Mouse (Mus musculus) MEL (cell line): Measurements from ENCODE around the gene Trappc10. TPM values are rescaled to one million over a fixed set of nuclear protein-coding genes. Genes with fewer than 3 reads are reported as not detected.

Source experiments
- DNase-seq: peaks from one replicate; pipeline ENCODE4 v3.0.0; 2011; ENCODE audit warnings: low read depth, low spot score
- H3K27ac ChIP-seq: 2 replicates; pipeline ENCODE4 v1.5.1; 2012; ENCODE audit warnings: low read depth, mild to moderate bottlenecking, control low read depth, low read length, moderate library complexity; ENCODE audit not compliant: control insufficient read depth
- H3K27me3 ChIP-seq, 2 experiments: fragments of 150-350 bp in 1 of 2; sonication (generic) in 1 of 2; 2 replicates each; pipeline ENCODE4 v1.6.1; 2012; ENCODE audit warnings: low read length in 2 of 2, mild to moderate bottlenecking in 2 of 2, improper control_type of control experiment in 1 of 2, moderate library complexity in 1 of 2; ENCODE audit not compliant: insufficient read depth in 2 of 2, control insufficient read depth in 1 of 2
- H3K36me3 ChIP-seq, 2 experiments: 2 replicates each; pipeline ENCODE4 v1.6.1; 2012 to 2014; ENCODE audit warnings: low read length in 2 of 2, improper control_type of control experiment in 1 of 2, inconsistent platforms in 1 of 2, mild to moderate bottlenecking in 1 of 2; ENCODE audit not compliant: insufficient read depth in 2 of 2, control insufficient read depth in 1 of 2
- H3K4me1 ChIP-seq, 2 experiments: fragments of 150-350 bp in 1 of 2; sonication (generic) in 1 of 2; 2 replicates each; pipeline ENCODE4 v1.6.1; 2012; ENCODE audit warnings: low read length in 2 of 2, improper control_type of control experiment in 1 of 2, mild to moderate bottlenecking in 1 of 2; ENCODE audit not compliant: insufficient read depth in 2 of 2, control insufficient read depth in 1 of 2
- H3K4me3 ChIP-seq, 2 experiments: fragments of 150-350 bp in 1 of 2; sonication (generic) in 1 of 2; 2 replicates each; pipeline ENCODE4 v1.5.1; 2012; ENCODE audit warnings: low read depth in 2 of 2, low read length in 2 of 2, mild to moderate bottlenecking in 2 of 2, moderate library complexity in 2 of 2, control low read depth in 1 of 2, improper control_type of control experiment in 1 of 2; ENCODE audit not compliant: control insufficient read depth in 1 of 2, insufficient read depth in 1 of 2
- H3K79me2 ChIP-seq: 2 replicates; pipeline ENCODE4 v1.6.1; 2012; ENCODE audit warnings: mild to moderate bottlenecking, low read length, moderate library complexity; ENCODE audit not compliant: control insufficient read depth, poor library complexity, insufficient read depth
- H3K9ac ChIP-seq: 2 replicates; pipeline ENCODE4 v1.6.1; 2012; ENCODE audit warnings: low read depth, mild to moderate bottlenecking, control low read depth, low read length, moderate library complexity; ENCODE audit not compliant: control insufficient read depth, poor library complexity, severe bottlenecking
- H3K9me3 ChIP-seq: fragments of 150-350 bp; sonication (generic); replicated peaks from 2 replicates; pipeline ENCODE4 v1.6.1; 2012; ENCODE audit warnings: mild to moderate bottlenecking, low read length, improper control_type of control experiment, moderate library complexity; ENCODE audit not compliant: insufficient read depth
- CHD2 ChIP-seq: IDR thresholded peaks from 2 replicates; pipeline ENCODE4 v1.6.1; 2011; ENCODE audit warnings: low read length, improper control_type of control experiment
- CTCF ChIP-seq, 3 experiments: IDR thresholded peaks in 2 of 3; conservative IDR thresholded peaks in 1 of 3; 2 replicates each; pipeline ENCODE4 v1.5.1; 2011 to 2012; ENCODE audit warnings: low read length in 3 of 3, low read depth in 2 of 3, mild to moderate bottlenecking in 2 of 3, improper control_type of control experiment in 1 of 3, inconsistent platforms in 1 of 3, mixed read lengths in 1 of 3, moderate library complexity in 1 of 3; ENCODE audit not compliant: control insufficient read depth in 1 of 3, insufficient read depth in 1 of 3, poor library complexity in 1 of 3, severe bottlenecking in 1 of 3
- E2F4 ChIP-seq: IDR thresholded peaks from 2 replicates; pipeline ENCODE4 v1.6.1; 2011; ENCODE audit warnings: low read depth, low read length, improper control_type of control experiment, borderline replicate concordance
- ETS1 ChIP-seq: IDR thresholded peaks from 2 replicates; pipeline ENCODE4 v1.6.1; 2012; ENCODE audit warnings: low read depth, mild to moderate bottlenecking, inconsistent platforms, low read length, improper control_type of control experiment, moderate library complexity
- GATA1 ChIP-seq: IDR thresholded peaks from 2 replicates; pipeline ENCODE4 v1.6.1; 2011; ENCODE audit warnings: low read depth, low read length, improper control_type of control experiment
- MAFK ChIP-seq: IDR thresholded peaks from 2 replicates; pipeline ENCODE4 v1.6.1; 2011; ENCODE audit warnings: low read depth, mild to moderate bottlenecking, low read length, improper control_type of control experiment, borderline replicate concordance
- MAX ChIP-seq: IDR thresholded peaks from 2 replicates; pipeline ENCODE4 v1.6.1; 2011; ENCODE audit warnings: low read length, improper control_type of control experiment
- MAZ ChIP-seq: IDR thresholded peaks from 2 replicates; pipeline ENCODE4 v1.6.1; 2012; ENCODE audit warnings: low read depth, mild to moderate bottlenecking, inconsistent platforms, low read length, improper control_type of control experiment
- MXI1 ChIP-seq: IDR thresholded peaks from 2 replicates; pipeline ENCODE4 v1.6.1; 2011; ENCODE audit warnings: mild to moderate bottlenecking, low read depth, low read length, improper control_type of control experiment
- MYC ChIP-seq: IDR thresholded peaks from 2 replicates; pipeline ENCODE4 v1.6.1; 2011; ENCODE audit warnings: low read depth, mild to moderate bottlenecking, low read length, improper control_type of control experiment, moderate library complexity
- NELFE ChIP-seq: IDR thresholded peaks from 2 replicates; pipeline ENCODE4 v1.6.1; 2011; ENCODE audit warnings: low read depth, low read length, improper control_type of control experiment
- POLR2A ChIP-seq, 2 experiments: IDR thresholded peaks; 2 replicates each; pipeline ENCODE4 v1.6.1; 2011 to 2012; ENCODE audit warnings: low read length in 2 of 2, mild to moderate bottlenecking in 2 of 2, control low read depth in 1 of 2, improper control_type of control experiment in 1 of 2, low read depth in 1 of 2, moderate library complexity in 1 of 2; ENCODE audit not compliant: control insufficient read depth in 1 of 2, insufficient read depth in 1 of 2, poor library complexity in 1 of 2
- POLR2AphosphoS2 ChIP-seq: IDR thresholded peaks from 2 replicates; pipeline ENCODE4 v1.6.1; 2011; ENCODE audit warnings: low read length, improper control_type of control experiment
- POLR2AphosphoS5 ChIP-seq: IDR thresholded peaks from 2 replicates; pipeline ENCODE4 v1.6.1; 2012; ENCODE audit warnings: low read depth, borderline replicate concordance, mild to moderate bottlenecking, inconsistent platforms, low read length, moderate library complexity, mixed read lengths
- RAD21 ChIP-seq: IDR thresholded peaks from 2 replicates; pipeline ENCODE4 v1.6.1; 2011; ENCODE audit warnings: mild to moderate bottlenecking, low read depth, low read length, improper control_type of control experiment
- SMC3 ChIP-seq: IDR thresholded peaks from 2 replicates; pipeline ENCODE4 v1.6.1; 2011; ENCODE audit warnings: low read depth, low read length, improper control_type of control experiment
- TAL1 ChIP-seq: IDR thresholded peaks from 2 replicates; pipeline ENCODE4 v1.6.1; 2012; ENCODE audit warnings: mild to moderate bottlenecking, inconsistent platforms, low read length, moderate library complexity, mixed read lengths
- TBP ChIP-seq: IDR thresholded peaks from 2 replicates; pipeline ENCODE4 v1.8.0; 2011; ENCODE audit warnings: low read depth, low read length, improper control_type of control experiment
- TCF12 ChIP-seq: IDR thresholded peaks from 2 replicates; pipeline ENCODE4 v1.6.1; 2014; ENCODE audit warnings: low read depth, mild to moderate bottlenecking, inconsistent platforms, low read length, improper control_type of control experiment, moderate library complexity
- UBTF ChIP-seq: IDR thresholded peaks from 2 replicates; pipeline ENCODE4 v1.6.1; 2012; ENCODE audit warnings: low read depth, mild to moderate bottlenecking, inconsistent platforms, low read length, improper control_type of control experiment, moderate library complexity, borderline replicate concordance; ENCODE audit not compliant: insufficient read depth
- USF1 ChIP-seq: IDR thresholded peaks from 2 replicates; pipeline ENCODE4 v1.6.1; 2014; ENCODE audit warnings: low read depth, mild to moderate bottlenecking, inconsistent platforms, low read length, improper control_type of control experiment, moderate library complexity
- ZKSCAN1 ChIP-seq: IDR thresholded peaks from 2 replicates; pipeline ENCODE4 v1.6.1; 2012; ENCODE audit warnings: low read depth, mild to moderate bottlenecking, inconsistent platforms, low read length, improper control_type of control experiment, moderate library complexity
- ZMIZ1 ChIP-seq: IDR thresholded peaks from 2 replicates; pipeline ENCODE4 v1.6.1; 2012; ENCODE audit warnings: low read depth, mild to moderate bottlenecking, inconsistent platforms, low read length, improper control_type of control experiment, moderate library complexity
- polyA plus RNA-seq, 2 experiments: library from polyadenylated mRNA; stranded (reverse) in 1 of 2; unstranded in 1 of 2; fragments of >175 nt in 1 of 2; fragments of >200 nt in 1 of 2; gene quantifications; 2 replicates each; pipeline versions ENCODE4 v1.2.1 to v1.2.4; 2012; ENCODE audit warnings: low replicate concordance in 2 of 2, low read depth in 1 of 2; ENCODE audit not compliant: insufficient read length in 2 of 2, insufficient read depth in 1 of 2, missing spikeins in 1 of 2
- total RNA-seq: library from RNA; depleted of rRNA; stranded (reverse); fragments of 300-350 nt; gene quantifications from 2 replicates; pipeline ENCODE4 v1.2.3, GENCODE M21; 2012

Trappc10 gene
- total and polyA plus RNA-seq, 3 experiments: 26.1 to 35.5 TPM; not detected in 1

DNA sequence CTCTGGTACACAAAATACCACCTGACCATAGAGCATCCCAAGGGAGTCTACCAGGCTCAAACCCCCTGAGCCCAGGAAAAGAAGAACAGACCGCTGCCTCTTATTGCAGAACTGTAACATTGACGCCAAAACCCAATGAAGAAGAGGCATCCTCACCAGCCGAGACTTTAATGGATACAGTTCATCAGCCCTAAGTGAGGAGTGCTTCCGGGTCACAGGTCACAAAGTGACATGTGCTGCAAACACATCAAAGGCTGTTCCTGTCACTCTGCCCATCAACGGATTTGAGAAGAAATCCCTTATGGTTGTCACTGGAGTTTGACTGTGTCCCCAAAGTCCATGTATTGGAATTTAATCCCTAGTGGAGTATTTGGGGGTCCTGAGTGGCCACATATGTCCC lies 14.8 kb upstream of the Trappc10 start:
- no peak for DNase-seq
- H3K4me1 ChIP-seq: peaks cover 3 to 10% of the 10 kb centered on the region in 2 experiments; a peak in 3 of 4 replicates
- H3K27ac ChIP-seq: no peak overlapping the region
- no peaks in the 10 kb centered on the region for H3K9me3 ChIP-seq
- H3K27me3 ChIP-seq: peaks cover 7 to 13% of the 10 kb centered on the region in 2 experiments
- H3K9ac ChIP-seq: no peak overlapping the region
- no peak overlapping the region for H3K4me3 ChIP-seq
- H3K36me3 ChIP-seq: peaks cover 0 to 5% of the 10 kb centered on the region in 2 experiments; a peak in 2 of 4 replicates
- no peaks in the 10 kb centered on the region for H3K79me2 ChIP-seq
- TF ChIP-seq CTCF (IDR thresholded peaks at IDR 0.05 in 2 of 3, conservative IDR thresholded peaks at IDR 0.05 in 1 of 3; ENCODE audit: control insufficient read depth in 1 of 3, insufficient read depth in 1 of 3, low read depth in 2 of 3, low read length in 3 of 3, poor library complexity in 1 of 3, severe bottlenecking in 1 of 3) (no peak), CHD2 (no peak), POLR2A (IDR thresholded peaks at IDR 0.05; ENCODE audit: control insufficient read depth in 1 of 2, insufficient read depth in 1 of 2, low read depth in 1 of 2, low read length in 2 of 2, poor library complexity in 1 of 2) (no peak), TCF12 (no peak), UBTF (no peak), MYC (no peak), SMC3 (no peak), RAD21 (no peak), ZMIZ1 (no peak), USF1 (no peak), MXI1 (no peak), POLR2AphosphoS5 (no peak), ETS1 (no peak), NELFE (no peak), TBP (no peak), E2F4 (no peak), ZKSCAN1 (no peak), MAZ (no peak), POLR2AphosphoS2 (no peak), MAFK (no peak)

DNA sequence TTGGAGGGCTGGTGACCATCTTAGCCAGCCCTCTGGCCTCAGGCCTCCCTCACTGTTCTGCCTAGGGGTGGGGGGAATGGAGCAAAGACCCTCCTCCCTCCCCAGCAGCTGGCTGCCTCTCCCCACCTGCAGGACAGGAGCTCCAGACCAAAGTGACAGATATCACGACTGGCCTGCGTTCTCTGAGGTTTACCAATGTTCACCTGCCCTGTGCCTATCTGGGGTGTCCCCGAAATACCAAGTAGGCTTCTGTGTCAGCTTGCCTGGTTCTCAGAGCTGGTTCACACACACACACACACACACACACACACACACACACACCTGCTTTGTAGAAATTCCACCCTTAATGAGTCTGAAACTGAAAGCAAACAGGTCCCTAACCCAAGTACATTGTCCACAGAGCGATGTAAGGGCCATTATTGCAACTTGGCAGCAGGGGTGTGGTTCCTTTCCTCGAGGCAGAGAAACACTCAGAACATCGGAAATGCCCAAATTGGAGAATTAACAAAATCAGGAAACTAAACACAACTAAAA lies 13.8 kb upstream of the Trappc10 start:
- Histone ChIP-seq H3K9me3 (no peaks in the 10 kb centered on the region), H3K27me3 (peaks cover 7 to 13% of the 10 kb centered on the region in 2 experiments), H3K4me3 (no peak overlapping the region), H3K79me2 (no peaks in the 10 kb centered on the region), H3K36me3 (peaks cover 0 to 5% of the 10 kb centered on the region in 2 experiments; a peak in 2 of 4 replicates), H3K4me1 (peaks cover 3 to 10% of the 10 kb centered on the region in 2 experiments; a peak in 3 of 4 replicates), H3K9ac (no peak overlapping the region)
- no peak for TF ChIP-seq MAX
- TF ChIP-seq GATA1: no peak
- TF ChIP-seq POLR2AphosphoS5: no peak
- no peak for TF ChIP-seq TAL1
- TF ChIP-seq, all 39 proteins: peak for 0
- DNase-seq: no peak
- no peak overlapping the region for H3K27ac ChIP-seq
